Mouse (Mus musculus) cortical plate, adult 2 months (tissue): ENCODE measurements at regions not wholly inside any gene's neighbourhood (a gene's known extent, or its start where the extent isn't known, plus 50 kb on each side); places are given as distances from the start of the nearest gene placed in this dataset.

ENCODE experiments used
- CTCF ChIP-seq: fragments of 200-500 bp; IDR thresholded peaks from 2 replicates; pipeline ENCODE4 v1.5.1; 2011; ENCODE audit warnings: mild to moderate bottlenecking, control low read depth, low read length; ENCODE audit not compliant: insufficient read depth; ENCODE audit errors: extremely low read depth
- POLR2A ChIP-seq: fragments of 200-500 bp; IDR thresholded peaks from 2 replicates; pipeline ENCODE4 v1.6.1; 2011; ENCODE audit warnings: mild to moderate bottlenecking, low read length, control low read depth; ENCODE audit not compliant: insufficient read depth; ENCODE audit errors: extremely low read depth

- TF ChIP-seq CTCF (no peak), POLR2A (no peak)
Measured at GRCm38 (mm10) chr13:29023486-29023885, 70.0 kb upstream of the Sox4 start.
